Mouse (Mus musculus): ENCODE measurements around the gene March11. TPM values are rescaled to one million over a fixed set of nuclear protein-coding genes. Genes with fewer than 3 reads are reported as not detected.

March11 gene
- total RNA-seq, 2 experiments from 2014 or later: 0.36 TPM; not detected in 1

DNA sequence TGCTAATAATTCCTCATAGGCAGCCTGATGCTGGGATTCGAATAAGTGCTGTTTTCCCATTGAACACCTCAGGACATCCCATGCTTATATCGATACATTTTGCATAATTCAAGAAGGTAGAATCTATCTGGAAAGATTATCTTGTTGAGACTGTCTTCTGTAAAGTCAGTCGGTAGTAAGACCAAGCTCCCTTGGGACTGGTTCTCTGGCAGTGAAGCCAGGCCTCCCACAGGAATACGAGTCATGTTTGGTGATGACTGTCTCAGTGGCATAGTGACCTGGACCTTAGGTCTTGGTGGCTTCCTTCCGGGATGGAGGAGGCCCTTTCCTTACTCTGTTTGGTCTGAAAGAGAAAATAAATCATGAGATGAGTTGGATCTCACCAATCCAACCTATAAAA lies 57.7 kb downstream of the March11 start:
- no peak for DNase-seq (ENCODE audit: low spot score)
- intact Hi-C loops (cut with DNase I): no loop called here

DNA sequence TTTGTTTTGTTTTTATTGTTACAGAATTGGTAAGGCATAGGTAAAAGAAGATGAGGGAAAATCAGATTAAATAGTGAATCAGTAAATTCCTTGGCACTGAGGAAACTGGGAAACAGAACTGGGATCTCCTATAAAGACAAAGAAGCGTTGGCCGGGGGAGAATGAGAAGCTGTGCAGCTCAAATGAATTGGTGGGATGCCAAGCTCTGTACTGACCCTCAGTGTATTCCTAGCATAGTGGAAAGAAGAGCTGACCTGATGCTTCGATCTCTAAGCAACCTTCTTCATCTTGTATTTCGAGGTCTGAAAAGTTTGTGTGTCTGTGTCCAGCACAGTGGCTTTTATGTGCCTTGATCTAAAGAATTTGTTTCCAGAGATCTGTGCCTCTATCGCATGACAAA lies 64.9 kb downstream of the March11 start:
- intact Hi-C loops (cut with DNase I): no loop called here
- DNase-seq (ENCODE audit: low spot score): no peak

DNA sequence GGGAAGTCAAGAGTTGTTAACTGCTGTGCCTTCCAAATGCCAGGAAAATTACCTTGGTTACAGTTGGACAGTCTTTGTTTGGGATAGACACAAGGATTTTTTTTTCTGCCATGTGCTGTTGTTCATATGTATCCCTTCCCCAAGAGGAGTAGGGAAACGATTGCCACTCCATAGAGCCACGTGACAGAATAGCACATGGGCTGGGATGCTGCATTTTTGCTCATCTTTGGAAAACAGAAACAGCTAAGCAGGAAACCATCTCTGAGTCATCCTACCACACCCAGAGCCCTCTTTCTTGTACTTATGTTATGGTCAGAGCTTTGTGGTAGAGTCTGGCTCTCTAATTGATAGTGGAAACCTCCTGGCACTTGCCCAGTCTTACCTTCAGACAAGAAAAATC lies 65.4 kb downstream of the March11 start:
- intact Hi-C loops (cut with DNase I): no loop called here
- DNase-seq (ENCODE audit: low spot score): no peak

DNA sequence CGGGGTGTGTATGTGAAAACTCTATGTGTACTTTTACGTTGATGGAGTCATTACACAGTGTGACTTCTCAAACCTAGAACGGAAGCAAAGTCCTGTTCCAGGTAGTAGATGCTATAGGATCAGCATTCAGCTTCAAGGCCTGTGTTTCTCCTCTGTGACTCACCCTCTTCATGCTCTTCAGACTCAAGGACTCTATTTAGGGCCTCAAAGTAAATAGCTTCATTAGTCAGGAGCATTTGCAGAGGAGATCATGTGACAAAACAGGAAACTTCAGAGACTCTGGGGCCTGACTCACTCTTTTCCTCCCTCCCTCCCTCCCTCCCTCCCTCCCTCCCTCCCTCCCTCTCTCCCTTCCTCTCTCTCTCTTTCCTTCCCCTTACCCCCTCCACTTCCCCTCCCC lies 66.1 kb downstream of the March11 start:
- no peak for DNase-seq (ENCODE audit: low spot score)
- intact Hi-C loops (cut with DNase I): no loop called here

DNA sequence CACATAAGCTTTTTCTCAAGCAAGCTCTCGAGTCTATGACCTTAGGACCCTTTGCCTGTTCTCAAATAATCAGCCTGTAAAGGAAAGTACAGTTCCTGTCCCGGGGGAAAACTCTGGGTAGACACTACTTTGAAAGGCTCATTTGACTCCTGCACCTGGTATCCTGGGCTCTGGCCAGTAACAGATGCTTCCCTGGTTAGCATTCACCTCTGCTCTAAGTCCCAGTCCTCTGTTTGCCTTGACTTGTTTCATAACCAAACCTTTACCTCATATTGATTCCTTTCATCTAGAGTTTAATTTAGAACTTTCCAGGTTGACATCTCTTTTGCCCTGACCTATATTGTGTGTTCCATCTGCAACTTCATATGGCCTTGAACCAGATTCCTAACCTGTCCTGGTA lies 68.5 kb downstream of the March11 start:
- DNase-seq (ENCODE audit: low spot score): no peak
- intact Hi-C loops (cut with DNase I): no loop called here

DNA sequence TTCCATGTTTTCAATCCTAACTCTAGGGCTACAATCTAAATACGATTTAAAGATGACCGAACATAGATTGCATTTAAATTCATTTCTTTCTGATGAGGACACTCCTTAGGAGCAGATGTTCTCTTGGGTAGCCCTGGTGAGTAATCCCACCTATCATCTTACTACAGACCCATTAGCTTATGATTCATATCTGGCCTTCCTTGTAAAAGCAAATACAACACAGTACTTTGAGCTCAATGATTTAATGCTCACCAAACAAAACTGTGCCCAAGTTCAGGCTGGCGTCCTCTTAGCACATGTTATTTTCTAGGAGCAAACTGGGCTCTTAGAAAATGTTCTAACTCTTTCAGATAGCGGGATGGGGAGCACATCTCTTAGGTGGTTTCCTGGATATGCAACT lies 70.0 kb downstream of the March11 start:
- intact Hi-C loops (cut with DNase I): no loop called here
- DNase-seq (ENCODE audit: low spot score): no peak

DNA sequence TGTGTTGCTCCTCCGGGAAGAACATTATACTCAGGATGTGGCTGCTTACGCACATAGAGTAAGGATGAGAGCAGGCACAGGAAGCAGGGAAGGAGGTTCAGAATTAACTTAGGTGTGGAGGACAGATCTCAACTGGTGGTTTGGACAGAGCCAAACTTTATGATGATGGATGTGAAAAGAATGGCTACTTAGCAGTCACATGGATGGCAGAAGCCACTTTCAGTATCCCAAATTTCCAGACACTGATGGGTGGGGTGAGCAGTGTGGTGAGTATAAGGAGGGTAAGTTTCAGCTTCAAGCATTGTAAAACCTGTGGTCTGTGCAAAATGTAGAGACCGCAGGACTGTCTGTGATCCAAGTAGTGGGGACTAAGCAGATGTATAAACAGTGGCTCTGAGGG lies 71.0 kb downstream of the March11 start:
- intact Hi-C loops (cut with DNase I): no loop called here

DNA sequence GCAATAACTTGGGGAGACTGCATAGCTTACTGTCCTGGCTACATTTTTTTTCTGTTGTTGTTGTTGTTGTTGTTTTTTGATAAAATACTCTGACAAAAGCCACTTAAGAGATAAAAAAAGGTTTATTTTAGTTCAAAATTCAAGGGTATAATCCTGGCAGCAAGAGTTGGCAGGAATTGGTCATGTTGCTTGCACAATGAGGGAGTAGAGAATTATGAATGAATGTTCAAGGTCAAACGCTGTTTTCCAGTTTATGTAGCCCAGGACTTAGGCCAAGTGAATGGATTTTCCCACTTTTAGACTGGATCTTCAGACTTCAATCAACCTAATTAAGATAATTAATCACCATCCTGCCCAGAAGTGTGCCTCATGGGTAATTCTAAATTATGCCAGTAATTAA lies 72.0 kb downstream of the March11 start:
- intact Hi-C loops (cut with DNase I): no loop called here
- DNase-seq (ENCODE audit: low spot score): no peak

More for the DNA sequence above, 71.0 kb downstream of the March11 start:
- no peak for DNase-seq (ENCODE audit: low spot score)

DNA sequence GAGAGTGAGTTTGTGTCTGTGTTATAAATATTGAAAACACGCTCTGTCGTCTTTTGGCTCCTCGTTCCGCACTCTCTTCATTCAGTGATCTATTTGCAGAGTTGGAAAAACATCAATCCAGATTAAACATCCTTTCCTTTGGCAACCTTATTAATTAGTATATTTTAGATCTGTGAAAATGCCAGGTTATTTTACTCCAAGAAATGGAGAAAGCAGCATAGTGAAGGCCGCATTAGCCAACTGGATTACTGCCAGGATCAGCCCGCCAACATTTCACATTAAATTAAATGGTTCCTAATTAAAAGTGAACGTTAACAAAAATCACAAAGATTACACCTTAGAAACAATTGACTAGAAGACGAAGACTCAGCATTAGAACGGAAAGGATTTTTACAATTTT lies 81.2 kb downstream of the March11 start:
- no peak for DNase-seq (ENCODE audit: low spot score)
- intact Hi-C loops (cut with DNase I): no loop called here

DNA sequence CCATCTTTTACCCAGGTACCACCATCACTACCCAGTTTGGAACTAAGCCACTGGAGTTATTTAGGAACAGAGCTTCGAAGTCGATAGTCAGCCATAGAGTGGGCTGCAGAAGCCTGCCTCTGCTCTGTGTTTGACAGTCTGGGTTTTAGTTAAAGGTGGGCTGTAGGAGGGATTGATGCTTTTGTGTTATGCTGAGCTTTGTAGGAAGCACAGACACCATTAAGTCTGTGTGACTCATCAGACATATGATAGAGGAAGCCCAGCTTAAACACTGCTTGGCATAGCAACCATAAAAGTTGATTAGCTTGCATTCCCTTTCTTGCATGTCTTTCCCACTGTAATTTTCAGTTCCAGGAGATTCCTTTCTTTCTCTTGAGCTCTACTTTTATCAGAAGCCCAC lies 87.7 kb downstream of the March11 start:
- intact Hi-C loops (cut with DNase I): no loop called here

DNA sequence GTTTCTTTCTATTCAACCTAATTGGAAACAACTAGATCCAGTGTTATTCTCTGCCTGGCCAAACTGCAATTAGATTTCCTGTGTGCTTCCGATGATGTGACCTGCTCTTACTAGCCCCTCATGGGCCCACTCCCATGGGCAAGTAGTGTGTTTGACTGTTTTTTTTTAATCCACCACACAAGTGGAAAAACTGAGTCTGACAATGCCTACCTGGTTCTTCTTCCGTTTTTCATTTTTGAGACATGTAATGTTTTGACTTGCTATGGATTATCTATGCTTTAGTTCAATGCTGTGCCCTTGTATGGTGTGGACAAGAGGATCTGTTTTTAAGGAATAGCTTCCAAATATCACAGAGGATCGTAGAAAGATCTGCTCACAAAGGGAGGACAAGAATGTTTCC lies 116.4 kb downstream of the March11 start:
- intact Hi-C loops (cut with DNase I): no loop called here
- DNase-seq (ENCODE audit: low spot score): no peak

More for the DNA sequence above, 87.7 kb downstream of the March11 start:
- DNase-seq (ENCODE audit: low spot score): no peak

DNA sequence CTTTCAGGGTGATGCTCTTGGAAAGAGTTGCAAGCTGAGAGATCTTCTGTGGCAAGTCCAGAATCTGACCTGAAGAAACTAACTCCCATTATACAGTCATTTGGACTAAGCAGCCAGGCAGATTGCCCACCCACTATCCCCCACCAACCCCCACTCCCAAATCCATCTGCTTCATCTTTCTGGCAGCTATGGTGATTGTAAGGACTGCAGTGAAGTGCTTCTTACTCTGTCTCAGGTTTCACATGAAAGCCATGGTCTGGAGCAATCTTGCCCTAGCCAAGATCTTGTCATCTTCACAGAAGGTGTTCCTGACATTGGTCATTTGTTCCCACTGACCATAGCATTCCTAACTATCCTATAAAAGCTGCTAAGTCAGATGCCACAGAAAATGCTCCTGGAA lies 117.4 kb downstream of the March11 start:
- no peak for DNase-seq (ENCODE audit: low spot score)
- intact Hi-C loops (cut with DNase I): no loop called here

DNA sequence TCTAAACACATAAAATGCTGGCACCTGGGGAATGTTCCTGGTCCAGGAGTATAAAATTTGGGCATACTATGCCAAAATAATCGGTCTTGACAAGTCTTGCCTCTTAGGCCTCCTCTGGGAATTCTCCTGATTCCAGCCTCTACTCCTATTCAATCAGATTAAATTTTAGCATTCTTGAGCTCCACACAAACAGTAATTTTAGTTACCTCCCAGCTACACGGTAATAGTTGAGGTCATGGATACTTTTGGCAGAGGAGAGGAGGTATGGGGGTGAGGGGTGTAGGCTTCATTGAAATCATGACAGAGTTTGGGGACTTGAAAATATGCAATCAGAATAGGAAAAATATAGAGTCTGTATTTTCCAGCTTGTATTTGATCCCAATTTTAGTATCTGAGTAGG lies 121.7 kb downstream of the March11 start:
- intact Hi-C loops (cut with DNase I): no loop called here
- DNase-seq (ENCODE audit: low spot score): no peak

DNA sequence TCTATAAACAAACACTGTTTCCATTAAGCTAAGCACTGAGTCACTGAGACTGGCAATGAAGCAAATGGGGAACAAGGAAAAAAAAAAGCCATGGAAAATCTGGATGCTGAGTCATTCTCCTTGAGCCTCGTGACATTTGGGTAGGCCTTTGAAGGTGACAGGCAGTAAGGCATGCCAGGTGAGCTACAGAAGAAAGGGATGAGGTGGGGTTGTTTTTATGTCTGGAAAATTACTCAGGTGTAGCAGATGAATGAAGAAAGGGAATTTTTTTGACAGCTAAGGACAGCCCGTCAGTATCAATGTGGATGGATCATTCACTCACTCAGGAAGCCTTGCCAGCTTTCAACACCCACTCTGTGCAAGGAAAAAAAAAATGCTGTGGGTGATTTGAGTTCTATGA lies 123.8 kb downstream of the March11 start:
- DNase-seq (ENCODE audit: low spot score): no peak
- intact Hi-C loops (cut with DNase I): no loop called here

DNA sequence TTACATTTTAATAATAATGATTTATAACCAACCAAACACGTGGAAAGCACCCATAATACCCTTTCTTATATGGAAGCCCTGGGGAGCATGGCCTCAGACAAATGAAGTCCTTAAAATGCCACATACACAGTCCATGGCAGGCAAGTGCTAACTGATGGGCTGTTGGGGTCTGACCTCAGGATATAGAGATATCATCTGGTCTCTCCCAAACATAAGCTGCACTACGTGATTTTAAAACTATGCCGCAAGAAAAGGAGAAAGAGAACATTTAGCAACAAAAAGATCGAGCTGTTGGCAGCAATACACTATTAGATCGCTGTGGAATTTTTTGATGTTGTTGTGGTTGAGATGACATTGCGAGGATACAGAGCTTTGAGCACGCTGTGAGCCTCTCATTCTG lies 126.9 kb downstream of the March11 start:
- intact Hi-C loops (cut with DNase I): no loop called here
- DNase-seq (ENCODE audit: low spot score): no peak

DNA sequence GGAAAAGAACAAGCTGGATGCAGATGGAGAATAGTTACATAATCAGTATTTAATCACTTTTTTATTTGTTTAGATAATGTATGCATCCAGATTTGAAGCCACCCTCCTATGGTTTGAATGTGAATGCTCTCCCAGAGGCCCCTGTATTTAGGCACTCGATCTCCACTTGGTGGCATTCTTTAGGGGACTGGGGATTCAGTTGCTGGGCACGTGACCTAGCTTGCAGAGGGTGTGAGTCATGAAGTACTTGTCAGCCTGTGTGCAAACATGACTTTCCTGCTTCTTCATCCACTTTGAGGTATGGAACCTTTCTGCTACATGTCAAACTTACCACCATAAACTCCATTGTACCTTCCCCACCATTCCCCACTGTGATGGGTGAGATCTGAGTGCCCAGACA lies 128.3 kb downstream of the March11 start:
- no peak for DNase-seq (ENCODE audit: low spot score)
- intact Hi-C loops (cut with DNase I): no loop called here
